Mouse (Mus musculus) mature B cell (primary cell): Measurements from ENCODE around the gene Lep.

Experiments
- in situ Hi-C: fragments of 300-500 bp; cut with MboI; formaldehyde crosslinking; loops from 2 replicates; pipeline ENCODE4 v1.14.3; 2019

Lep gene

GRCm38 (mm10) chr6:29059846-29060685 lies at the start of gene Lep:
TSS of gene Lep (plus strand) at chr6:29060220.
- in situ Hi-C loops = no loop called here

DNA sequence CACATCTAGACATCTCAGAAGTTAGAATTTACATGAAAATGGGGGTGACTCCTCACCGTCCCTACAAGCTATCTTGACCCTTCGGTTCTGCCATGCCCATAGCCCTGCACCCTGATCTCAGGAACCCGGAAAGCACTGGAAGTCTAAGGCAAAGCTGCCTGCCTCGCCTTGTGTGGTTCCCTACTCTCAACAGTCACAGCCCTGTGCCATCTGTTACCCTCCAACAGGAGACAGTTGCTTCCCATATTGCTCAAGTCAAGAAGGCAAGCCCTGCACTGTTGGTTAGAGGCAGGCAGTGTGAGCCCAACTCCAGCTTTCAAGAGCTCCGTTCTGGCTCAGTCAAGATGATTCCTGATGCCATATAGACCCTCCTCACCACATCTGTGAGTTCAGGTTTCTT lies 48.4 kb upstream of the Lep start:
- in situ Hi-C loops = no loop called here

- in situ Hi-C loops = no loop called here
Measured at GRCm38 (mm10) chr6:29013216-29013615, 46.8 kb upstream of the Lep start.

- in situ Hi-C loops = no loop called here
Measured at GRCm38 (mm10) chr6:29016891-29017412, 43.1 kb upstream of the Lep start.

GRCm38 (mm10) chr6:29019756-29020720 lies 40.0 kb upstream of the Lep start:
- in situ Hi-C loops = no loop called here

GRCm38 (mm10) chr6:29020937-29021336 lies 39.1 kb upstream of the Lep start:
- in situ Hi-C loops = no loop called here

GRCm38 (mm10) chr6:29021501-29021900 lies 38.5 kb upstream of the Lep start:
- in situ Hi-C loops = no loop called here

GRCm38 (mm10) chr6:29022115-29022514 lies 37.9 kb upstream of the Lep start:
- in situ Hi-C loops = no loop called here

DNA sequence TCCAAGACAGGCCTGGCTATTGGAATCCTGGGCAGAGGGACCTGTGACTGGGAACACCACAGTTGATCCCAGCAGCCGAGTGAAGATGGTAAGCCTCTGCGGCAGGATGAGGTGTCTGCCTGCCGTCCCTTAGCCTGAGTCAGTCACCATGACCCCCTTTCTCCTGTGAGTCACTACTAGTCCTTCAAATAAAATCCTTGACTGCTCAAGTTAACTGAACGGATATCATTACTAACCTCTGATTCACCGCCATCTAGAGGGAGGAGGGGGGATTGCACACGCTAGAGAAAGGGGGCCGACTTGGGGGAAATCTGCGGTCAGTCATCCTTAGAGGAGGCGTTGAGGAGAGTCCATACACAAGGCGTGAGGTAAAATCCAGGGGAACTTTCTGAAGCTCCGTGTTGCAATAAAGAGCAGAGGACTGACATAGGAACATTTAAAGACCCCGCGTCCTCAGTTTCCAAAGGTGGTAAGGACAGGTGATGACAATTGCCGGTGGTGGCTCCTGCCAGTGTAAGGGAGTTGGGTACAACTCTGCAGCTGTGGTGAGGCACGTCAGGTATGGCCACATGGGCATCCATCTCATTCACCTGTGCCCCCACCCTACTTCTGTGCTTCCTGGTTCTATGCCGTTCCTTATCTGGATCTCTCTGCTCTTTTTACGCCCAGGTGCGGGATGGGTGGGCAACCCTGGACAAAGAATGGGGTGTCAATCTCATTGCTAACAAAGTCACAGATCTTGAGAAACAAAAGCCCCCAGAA lies 36.6 kb upstream of the Lep start:
- in situ Hi-C loops = no loop called here

GRCm38 (mm10) chr6:29024000-29024417 lies 36.0 kb upstream of the Lep start:
- in situ Hi-C loops = no loop called here

DNA sequence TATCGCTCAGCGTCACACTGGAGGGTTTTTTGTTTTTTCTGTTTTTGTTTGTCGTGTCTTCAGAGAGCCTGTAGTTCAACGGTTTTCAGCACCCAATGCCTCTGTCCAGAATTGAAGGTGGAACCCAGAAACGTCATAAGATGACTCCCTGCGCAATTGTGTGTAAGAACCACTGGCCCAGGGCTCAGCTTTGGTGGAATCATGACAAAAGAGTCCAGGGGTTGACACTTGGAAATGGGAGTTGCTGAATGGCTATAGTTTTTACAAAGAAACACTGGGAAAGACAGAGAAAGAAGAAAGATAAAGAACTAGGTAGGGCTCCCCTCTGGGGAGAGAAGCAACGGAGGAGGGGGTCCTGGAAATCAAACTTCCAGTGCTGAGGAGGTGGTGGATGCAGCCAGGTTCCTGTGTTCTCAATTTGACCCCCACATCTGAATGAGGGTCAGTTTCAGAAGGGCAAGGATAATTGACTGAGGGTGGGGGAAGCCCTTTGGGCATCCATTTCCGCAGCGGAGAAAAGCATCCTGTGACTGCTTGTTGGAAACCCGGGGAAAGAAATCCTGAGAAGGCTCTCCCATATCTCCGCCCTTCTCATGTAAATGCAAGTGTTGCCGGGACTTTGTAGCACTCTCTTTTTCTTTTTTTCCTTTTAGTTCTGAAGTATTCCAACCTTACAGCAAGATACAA lies 34.1 kb upstream of the Lep start:
- in situ Hi-C loops = no loop called here

GRCm38 (mm10) chr6:29026766-29027165 lies 33.3 kb upstream of the Lep start:
- in situ Hi-C loops = no loop called here

- in situ Hi-C loops = no loop called here
Measured at GRCm38 (mm10) chr6:29028129-29028528, 31.9 kb upstream of the Lep start.

- in situ Hi-C loops = no loop called here
Measured at GRCm38 (mm10) chr6:29029521-29029920, 30.5 kb upstream of the Lep start.

DNA sequence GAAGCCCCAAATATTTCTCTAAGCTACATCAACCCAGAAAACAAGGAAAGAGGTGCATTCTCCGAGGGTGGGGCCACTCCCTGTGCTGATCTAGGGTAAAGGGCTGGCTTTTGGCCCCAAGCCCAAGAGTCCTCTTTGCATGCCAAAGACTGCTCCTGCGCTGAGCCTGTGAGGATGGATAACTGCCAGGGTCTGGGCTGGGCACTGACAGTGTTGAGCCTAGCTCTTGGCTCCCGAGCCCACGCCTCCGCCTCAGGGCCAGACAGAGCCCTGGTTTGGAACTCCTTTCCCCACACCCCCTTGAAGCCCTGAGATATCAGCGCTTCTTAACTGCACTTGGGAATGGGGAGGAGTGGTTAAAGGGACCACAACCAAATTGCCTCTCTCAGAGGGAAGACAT lies 28.8 kb upstream of the Lep start:
- in situ Hi-C loops = no loop called here

DNA sequence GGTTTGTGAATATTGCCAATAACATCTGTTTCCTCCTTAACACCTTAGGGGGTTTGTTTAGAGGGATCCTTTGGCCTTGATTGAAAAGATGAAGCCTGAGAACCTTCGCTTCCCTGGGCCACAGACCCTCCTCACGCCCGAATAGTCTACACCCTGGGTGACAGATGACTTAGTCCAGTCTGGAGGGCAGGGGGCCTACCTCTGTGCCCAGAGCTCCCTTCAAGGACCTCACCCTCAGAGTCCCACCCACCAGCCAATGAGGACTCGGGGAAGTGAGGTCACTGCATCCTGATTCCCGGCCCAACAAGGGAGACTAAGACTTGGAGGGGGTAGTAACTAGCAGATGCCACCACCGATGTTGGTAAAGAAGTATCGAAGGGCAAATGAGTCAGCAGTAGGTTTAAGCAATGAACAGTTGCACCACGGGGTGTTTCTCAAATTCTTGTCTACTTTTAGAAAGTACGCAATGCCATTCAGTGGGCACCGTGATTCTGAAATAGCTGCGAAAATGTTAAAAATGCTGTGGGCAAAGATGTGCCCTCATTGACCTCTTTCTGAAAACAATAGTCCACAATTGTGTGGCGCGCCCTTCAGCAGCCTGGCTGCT lies 28.2 kb upstream of the Lep start:
- in situ Hi-C loops = no loop called here

- in situ Hi-C loops = no loop called here
Measured at GRCm38 (mm10) chr6:29032411-29032810, 27.6 kb upstream of the Lep start.

GRCm38 (mm10) chr6:29033981-29034646 lies 25.9 kb upstream of the Lep start:
- in situ Hi-C loops = no loop called here

DNA sequence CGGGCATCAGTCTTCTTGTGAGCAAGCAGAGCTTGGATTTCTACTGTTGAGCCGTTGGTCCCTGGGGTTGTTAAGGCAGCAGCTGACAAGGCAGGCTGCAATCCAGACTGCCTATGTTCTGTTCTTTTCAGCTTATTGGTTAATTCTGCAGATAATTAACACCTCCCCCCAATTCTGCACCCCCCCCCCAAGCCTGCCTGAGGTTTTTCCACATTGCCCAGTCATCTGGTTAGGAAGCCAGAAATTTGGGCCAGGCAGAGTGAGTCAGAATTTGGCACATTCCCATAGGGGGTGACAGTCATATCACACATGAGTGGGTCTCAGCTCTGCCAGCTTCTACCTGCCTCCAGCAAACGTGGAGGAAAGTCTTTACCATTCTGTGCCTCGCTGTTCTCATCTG lies 23.3 kb upstream of the Lep start:
- in situ Hi-C loops = no loop called here

DNA sequence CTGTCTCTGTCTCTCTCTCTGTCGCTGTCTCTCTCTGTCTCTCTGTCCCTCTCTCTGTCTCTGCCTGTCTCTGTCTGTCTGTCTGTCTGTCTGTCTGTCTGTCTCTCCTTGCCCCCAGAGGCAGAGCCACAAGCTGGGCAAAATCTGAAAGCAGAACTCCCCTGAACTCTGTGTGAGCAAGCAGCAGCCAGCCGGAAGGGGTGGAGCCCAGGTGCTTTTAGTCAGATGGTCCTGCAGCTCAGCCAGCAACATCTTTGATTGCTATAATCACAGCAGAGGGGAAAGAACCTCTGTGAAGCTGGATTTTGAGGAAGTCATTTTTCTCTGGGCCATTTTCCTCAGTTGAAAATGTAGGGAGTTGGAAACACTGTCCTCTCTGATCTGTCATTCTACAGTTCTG lies 19.8 kb upstream of the Lep start:
- in situ Hi-C loops = no loop called here
